ENCODE assay signal across 14 mouse cellular contexts in the genomic region with DNA sequence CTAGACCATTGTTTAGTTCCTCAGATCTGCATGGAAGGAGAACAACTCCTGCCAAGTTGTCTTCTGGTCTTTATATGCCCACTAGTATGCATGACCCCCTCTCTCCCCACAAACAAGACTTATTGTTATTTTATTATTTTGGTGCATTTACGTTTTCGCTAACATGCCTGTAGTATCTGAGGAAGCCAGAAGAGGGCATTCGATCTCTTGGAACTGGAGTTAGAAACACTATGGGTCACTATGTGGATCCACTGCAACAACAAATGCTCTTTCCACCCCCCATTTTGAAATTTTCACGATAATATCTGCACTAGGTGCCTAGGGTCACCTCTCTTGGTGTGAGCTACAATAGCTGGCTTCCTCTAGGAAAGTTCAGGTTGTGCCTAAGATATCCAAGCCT. TPM values are rescaled to one million over a fixed set of nuclear protein-coding genes. Genes with fewer than 3 reads are reported as not detected.
A peak's percentile ranks its signal among the peaks of the same experiment; 100 is the strongest.
DNase-seq lines count a peak whose midpoint lies in the region; ATAC-seq and TF ChIP-seq lines count a peak whose summit lies in the region.
"Had no signal": no experiment of that assay in that cellular context is flagged by ENCODE, and none has a peak within 500 bp of the region (broad histone marks: within the 10 kb centered on the region; RNA-seq: fewer than 3 reads in every experiment).

No protein-coding gene starts in this region.

- H3K9me3 ChIP-seq in intestine, postnatal 0 days (ENCODE audit: control insufficient read depth), result no peaks in the 10 kb centered on the region
- no peaks in the 10 kb centered on the region for H3K9me3 ChIP-seq in intestine, embryonic 15.5 days
- no peaks in the 10 kb centered on the region for H3K9me3 ChIP-seq in midbrain, embryonic 14.5 days (ENCODE audit: control insufficient read depth, low read length)
- H3K9me3 ChIP-seq in midbrain, embryonic 10.5 days (replicated peaks), result no peaks in the 10 kb centered on the region
- H3K9me3 ChIP-seq: lung, embryonic 15.5 days had no signal

- WGBS in intestine, postnatal 0 days, result 84% methylated on average over 4 of the region's 4 CpGs
- 74% methylated on average over 4 of the region's 4 CpGs for WGBS in intestine, embryonic 15.5 days
- WGBS in midbrain, embryonic 14.5 days, result 86% methylated on average over 4 of the region's 4 CpGs
- 92% methylated on average over 4 of the region's 4 CpGs for WGBS in midbrain, embryonic 10.5 days
- WGBS in cerebellum, adult 2 months, result 76% methylated on average over 4 of the region's 4 CpGs

- H3K36me3 ChIP-seq in intestine, postnatal 0 days (ENCODE audit: control insufficient read depth, insufficient read depth), result peaks cover 51% of the 10 kb centered on the region
- peaks cover 22% of the 10 kb centered on the region; the same call in 1 of the 2 replicates for H3K36me3 ChIP-seq in intestine, embryonic 15.5 days
- H3K36me3 ChIP-seq in midbrain, embryonic 14.5 days (ENCODE audit: control insufficient read depth, insufficient read depth, low read length), result peaks cover 85% of the 10 kb centered on the region
- H3K36me3 ChIP-seq in midbrain, embryonic 10.5 days, result peaks cover 87% of the 10 kb centered on the region
- H3K36me3 ChIP-seq in splenic B cell, adult 2 months (ENCODE audit: control insufficient read depth, insufficient read depth, low read length, poor library complexity, severe bottlenecking), result peaks cover 14% of the 10 kb centered on the region

- no peak overlapping the region for H3K4me3 ChIP-seq in intestine, postnatal 0 days (ENCODE audit: low read depth, low read length)
- no peak overlapping the region for H3K4me3 ChIP-seq in intestine, embryonic 15.5 days (replicated peaks)
- no peak overlapping the region for H3K4me3 ChIP-seq in midbrain, embryonic 14.5 days (replicated peaks; ENCODE audit: low read depth, low read length)
- H3K4me3 ChIP-seq in midbrain, embryonic 10.5 days, result no peak overlapping the region
- H3K4me3 ChIP-seq in cerebellum, adult 2 months (replicated peaks; ENCODE audit: insufficient read depth, low read depth, low read length), result no peak overlapping the region
- H3K4me3 ChIP-seq: erythroblast, embryonic 14.5 days; lung, embryonic 15.5 days had no signal

- peak; percentile 60 for TF ChIP-seq CTCF in intestine, postnatal 0 days (IDR thresholded peaks at IDR 0.05; ENCODE audit: low read depth)
- TF ChIP-seq CTCF in brain, embryonic 14.5 days (IDR thresholded peaks at IDR 0.05; ENCODE audit: borderline replicate concordance, extremely low read depth, insufficient read depth, insufficient read length), result peak; percentile 18; the same call in 1 of the 2 replicates
- no peak for TF ChIP-seq CTCF in cerebellum, adult 2 months (IDR thresholded peaks at IDR 0.05; ENCODE audit: borderline replicate concordance, insufficient read depth, low read depth, low read length)

- no peaks in the 10 kb centered on the region for H3K4me1 ChIP-seq in intestine, postnatal 0 days (replicated peaks; ENCODE audit: control insufficient read depth, insufficient read depth, low read length)
- H3K4me1 ChIP-seq in intestine, embryonic 15.5 days (replicated peaks), result no peaks in the 10 kb centered on the region
- no peaks in the 10 kb centered on the region for H3K4me1 ChIP-seq in midbrain, embryonic 14.5 days (ENCODE audit: control insufficient read depth, insufficient read depth, low read length)
- no peaks in the 10 kb centered on the region for H3K4me1 ChIP-seq in midbrain, embryonic 10.5 days
- H3K4me1 ChIP-seq in cerebellum, adult 2 months (ENCODE audit: control insufficient read depth, insufficient read depth, low read length), result no peaks in the 10 kb centered on the region
- H3K4me1 ChIP-seq: lung, embryonic 15.5 days had no signal

- H3K4me2 ChIP-seq in intestine, postnatal 0 days (replicated peaks; ENCODE audit: low read depth), result no peak overlapping the region
- no peak overlapping the region for H3K4me2 ChIP-seq in intestine, embryonic 15.5 days (replicated peaks)
- H3K4me2 ChIP-seq in midbrain, embryonic 14.5 days (ENCODE audit: low read length), result no peak overlapping the region
- H3K4me2 ChIP-seq: lung, embryonic 15.5 days had no signal

- H3K9ac ChIP-seq in intestine, postnatal 0 days (ENCODE audit: low read depth, low read length), result no peak overlapping the region
- no peak overlapping the region for H3K9ac ChIP-seq in intestine, embryonic 15.5 days
- H3K9ac ChIP-seq in midbrain, embryonic 14.5 days (replicated peaks; ENCODE audit: low read length), result no peak overlapping the region
- H3K9ac ChIP-seq: lung, embryonic 15.5 days had no signal

- no peaks in the 10 kb centered on the region for H3K27me3 ChIP-seq in intestine, postnatal 0 days (replicated peaks; ENCODE audit: control insufficient read depth, insufficient read depth, low read length)
- no peaks in the 10 kb centered on the region for H3K27me3 ChIP-seq in intestine, embryonic 15.5 days (replicated peaks)
- no peaks in the 10 kb centered on the region for H3K27me3 ChIP-seq in midbrain, embryonic 14.5 days (ENCODE audit: control insufficient read depth, insufficient read depth, low read length)
- no peaks in the 10 kb centered on the region for H3K27me3 ChIP-seq in midbrain, embryonic 10.5 days (ENCODE audit: low read depth, poor library complexity, severe bottlenecking)
- H3K27me3 ChIP-seq in splenic B cell, adult 2 months (ENCODE audit: control insufficient read depth, insufficient read depth, low read length, poor library complexity, severe bottlenecking), result no peaks in the 10 kb centered on the region
- H3K27me3 ChIP-seq in cerebellum, adult 2 months (ENCODE audit: control insufficient read depth, insufficient read depth, low read length), result no peaks in the 10 kb centered on the region
- H3K27me3 ChIP-seq: lung, embryonic 15.5 days had no signal

- ATAC-seq in intestine, postnatal 0 days, result no peak
- ATAC-seq in intestine, embryonic 15.5 days, result no peak
- ATAC-seq in midbrain, embryonic 14.5 days (ENCODE audit: low FRiP score, low TSS enrichment), result no peak
- no peak for ATAC-seq in activated CD4-positive, CD25-positive, alpha-beta regulatory T cell, adult 4 months

- DNase-seq in midbrain, embryonic 14.5 days, result peak; percentile 29
- DNase-seq in midbrain, embryonic 10.5 days (ENCODE audit: low spot score), result no peak
- DNase-seq in brain, embryonic 14.5 days (ENCODE audit: low read depth), result peak; percentile 8
- peak; percentile 7 for DNase-seq in splenic B cell, adult 2 months (ENCODE audit: low read depth, low spot score)
- DNase-seq in cerebellum, adult 2 months, result no peak
- DNase-seq: gastrocnemius, postnatal 25 days; heart, postnatal 4 days; kidney, postnatal 4 days; right cerebral cortex, postnatal 14 days had no signal

- no peak for TF ChIP-seq POLR2A in brain, embryonic 14.5 days (IDR thresholded peaks at IDR 0.05; ENCODE audit: borderline replicate concordance, extremely low read depth, insufficient read depth, insufficient read length, poor library complexity, severe bottlenecking)
- TF ChIP-seq POLR2A in cerebellum, adult 2 months (IDR thresholded peaks at IDR 0.05; ENCODE audit: borderline replicate concordance, insufficient read depth, low read length), result no peak

- H3K27ac ChIP-seq in intestine, postnatal 0 days (ENCODE audit: low read depth, low read length), result no peak overlapping the region
- H3K27ac ChIP-seq in intestine, embryonic 15.5 days, result no peak overlapping the region
- no peak overlapping the region for H3K27ac ChIP-seq in midbrain, embryonic 14.5 days (replicated peaks; ENCODE audit: low read depth, low read length)
- no peak overlapping the region for H3K27ac ChIP-seq in midbrain, embryonic 10.5 days (replicated peaks)
- H3K27ac ChIP-seq in cerebellum, adult 2 months (ENCODE audit: insufficient read depth, low read length), result no peak overlapping the region
- H3K27ac ChIP-seq: lung, embryonic 15.5 days had no signal

RNA-seq across cellular contexts. Expression of gene Tbce, which starts 35.4 kb away (rescaled TPM):
- 25.7 and 26.9 TPM in 2 replicates for polyA plus RNA-seq in intestine, postnatal 0 days (2015; fragmentation: Nextera tagmentation; extraction: Ambion mirVana)
- polyA plus RNA-seq in intestine, embryonic 15.5 days (2015; fragmentation: Nextera tagmentation; extraction: Ambion mirVana), result 42.3 and 49.3 TPM in 2 replicates
- polyA plus RNA-seq in midbrain, embryonic 14.5 days (2014; fragmentation: Nextera tagmentation; extraction: Ambion mirVana), result 106 and 107 TPM in 2 replicates
- polyA plus RNA-seq in midbrain, embryonic 10.5 days (2016; fragmentation: Nextera tagmentation; extraction: Ambion mirVana), result 50.9 and 65.6 TPM in 2 replicates
- 143 and 200 TPM in 2 replicates for polyA plus RNA-seq in brain, embryonic 14.5 days (2012; rRNA removed)
- polyA plus RNA-seq in activated CD4-positive, CD25-positive, alpha-beta regulatory T cell, adult 4 months (2017; shearing (Covaris generic)), result 10 to 100 TPM; 75.9 to 78.6 TPM
- polyA plus RNA-seq in cerebellum, adult 2 months (2012; rRNA removed), result 149 TPM in 2 replicates

RNA-seq across cellular contexts. Expression of gene B3galnt2, which starts 49.8 kb away (rescaled TPM):
- 9.9 and 10.5 TPM in 2 replicates for polyA plus RNA-seq in intestine, postnatal 0 days (2015; fragmentation: Nextera tagmentation; extraction: Ambion mirVana)
- 38.5 and 38.8 TPM in 2 replicates for polyA plus RNA-seq in intestine, embryonic 15.5 days (2015; fragmentation: Nextera tagmentation; extraction: Ambion mirVana)
- polyA plus RNA-seq in midbrain, embryonic 14.5 days (2014; fragmentation: Nextera tagmentation; extraction: Ambion mirVana), result 17.2 and 20.6 TPM in 2 replicates
- 37.9 and 44.3 TPM in 2 replicates for polyA plus RNA-seq in midbrain, embryonic 10.5 days (2016; fragmentation: Nextera tagmentation; extraction: Ambion mirVana)
- 29.0 and 35.2 TPM in 2 replicates for polyA plus RNA-seq in brain, embryonic 14.5 days (2012; rRNA removed)
- polyA plus RNA-seq in activated CD4-positive, CD25-positive, alpha-beta regulatory T cell, adult 4 months (2017; shearing (Covaris generic)), result 10 to 100 TPM; 10.4 to 14.0 TPM
- polyA plus RNA-seq in cerebellum, adult 2 months (2012; rRNA removed), result 25.9 and 26.2 TPM in 2 replicates

RNA-seq across cellular contexts. Expression of gene Arid4b, which starts 58.9 kb away (rescaled TPM):
- 25.6 and 34.3 TPM in 2 replicates for polyA plus RNA-seq in intestine, postnatal 0 days (2015; fragmentation: Nextera tagmentation; extraction: Ambion mirVana)
- 51.7 and 52.2 TPM in 2 replicates for polyA plus RNA-seq in intestine, embryonic 15.5 days (2015; fragmentation: Nextera tagmentation; extraction: Ambion mirVana)
- 73.8 and 82.4 TPM in 2 replicates for polyA plus RNA-seq in midbrain, embryonic 14.5 days (2014; fragmentation: Nextera tagmentation; extraction: Ambion mirVana)
- polyA plus RNA-seq in midbrain, embryonic 10.5 days (2016; fragmentation: Nextera tagmentation; extraction: Ambion mirVana), result 63.3 and 77.4 TPM in 2 replicates
- 27.1 and 32.2 TPM in 2 replicates for polyA plus RNA-seq in brain, embryonic 14.5 days (2012; rRNA removed)
- 10 to 100 TPM; 61.0 to 75.1 TPM for polyA plus RNA-seq in activated CD4-positive, CD25-positive, alpha-beta regulatory T cell, adult 4 months (2017; shearing (Covaris generic))
- 25.3 and 26.5 TPM in 2 replicates for polyA plus RNA-seq in cerebellum, adult 2 months (2012; rRNA removed)

RNA-seq across cellular contexts. Expression of gene Ggps1, which starts 59.2 kb away (rescaled TPM):
- polyA plus RNA-seq in intestine, postnatal 0 days (2015; fragmentation: Nextera tagmentation; extraction: Ambion mirVana), result 31.5 and 32.2 TPM in 2 replicates
- 38.7 and 46.8 TPM in 2 replicates for polyA plus RNA-seq in intestine, embryonic 15.5 days (2015; fragmentation: Nextera tagmentation; extraction: Ambion mirVana)
- polyA plus RNA-seq in midbrain, embryonic 14.5 days (2014; fragmentation: Nextera tagmentation; extraction: Ambion mirVana), result 75.7 and 97.1 TPM in 2 replicates
- polyA plus RNA-seq in midbrain, embryonic 10.5 days (2016; fragmentation: Nextera tagmentation; extraction: Ambion mirVana), result 58.7 and 67.4 TPM in 2 replicates
- polyA plus RNA-seq in brain, embryonic 14.5 days (2012; rRNA removed), result 40.2 and 43.3 TPM in 2 replicates
- polyA plus RNA-seq in activated CD4-positive, CD25-positive, alpha-beta regulatory T cell, adult 4 months (2017; shearing (Covaris generic)), result 100 to 1,000 TPM in 1 of 2 experiments, 10 to 100 TPM in 1; 91.7 to 103 TPM
- polyA plus RNA-seq in cerebellum, adult 2 months (2012; rRNA removed), result 57.1 and 60.1 TPM in 2 replicates

Comparison
In these comparisons a context has a peak if more than half of its experiments do, and no peak if none do; other contexts are left out.
1. DNase-seq: peak in midbrain, embryonic 14.5 days (single experiment), brain, embryonic 14.5 days (single experiment) and splenic B cell, adult 2 months (single experiment); none in midbrain, embryonic 10.5 days (single experiment) and cerebellum, adult 2 months (0 of 2).